Mouse (Mus musculus) kidney, postnatal 10 days (tissue): ENCODE measurements around the gene Gse1.
"Not testable (repeated sequence)": the region's sequence is repeated elsewhere in the genome, so short reads cannot be mapped to it uniquely, and the experiment has no call there.

Experiments
- DNase-seq: peaks from one replicate; pipeline ENCODE4 v3.0.0; 2021; ENCODE audit warnings: mixed read lengths

Gse1 gene

DNA sequence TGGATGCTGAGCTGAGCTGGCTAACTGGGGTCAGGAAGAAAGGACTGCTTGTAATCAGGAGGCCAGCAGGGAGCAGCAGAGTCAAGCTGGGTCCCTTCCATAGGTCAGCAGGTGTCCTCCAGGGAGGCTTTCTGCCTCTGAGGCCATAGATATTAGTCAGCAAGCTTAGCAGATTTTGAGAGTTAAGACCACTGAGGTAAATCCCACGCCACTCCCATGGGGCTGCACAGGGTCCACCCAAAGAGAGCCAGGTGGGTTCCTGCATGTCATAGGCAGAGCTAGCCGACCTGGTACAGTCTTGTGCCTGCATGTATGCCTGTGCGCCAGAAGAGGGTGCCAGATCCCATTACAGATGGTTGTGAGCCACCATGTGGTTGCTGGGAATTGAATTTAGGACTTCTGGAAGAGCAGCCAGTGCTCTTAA, 98.9 kb downstream of the Gse1 start:
- DNase-seq = peak; percentile 67

DNA sequence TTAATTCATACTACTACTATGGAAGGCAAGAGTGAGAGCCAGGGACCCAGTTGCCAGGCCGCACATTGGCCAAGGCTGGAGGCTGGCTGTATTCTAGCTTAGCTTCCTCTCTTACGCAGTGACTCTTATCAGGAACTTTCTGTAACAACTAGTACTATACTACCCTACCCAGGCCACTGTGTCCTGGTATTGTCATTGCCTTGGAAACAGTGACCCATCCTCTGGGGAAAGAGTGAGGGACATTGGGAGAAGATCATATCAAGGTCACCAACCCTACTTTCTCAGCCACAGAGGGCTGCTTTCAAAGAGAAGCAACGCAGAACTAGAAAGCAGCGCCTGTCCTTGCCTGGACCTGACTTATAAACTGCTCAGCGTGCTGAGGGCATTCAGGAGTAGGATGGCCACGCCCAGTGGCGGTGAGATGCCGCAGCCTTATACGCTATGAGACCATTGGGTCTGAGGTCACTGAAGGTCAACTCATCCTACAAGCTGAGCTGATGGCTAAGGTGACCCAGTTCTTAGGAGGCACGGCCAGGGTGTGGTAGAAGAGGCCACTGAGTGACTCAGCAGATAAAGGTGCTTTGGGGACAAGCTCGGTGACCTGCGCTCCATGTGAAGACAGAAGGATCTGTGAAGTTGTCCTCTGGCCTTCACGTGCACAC, 100.2 kb downstream of the Gse1 start:
- DNase-seq = no peak

DNA sequence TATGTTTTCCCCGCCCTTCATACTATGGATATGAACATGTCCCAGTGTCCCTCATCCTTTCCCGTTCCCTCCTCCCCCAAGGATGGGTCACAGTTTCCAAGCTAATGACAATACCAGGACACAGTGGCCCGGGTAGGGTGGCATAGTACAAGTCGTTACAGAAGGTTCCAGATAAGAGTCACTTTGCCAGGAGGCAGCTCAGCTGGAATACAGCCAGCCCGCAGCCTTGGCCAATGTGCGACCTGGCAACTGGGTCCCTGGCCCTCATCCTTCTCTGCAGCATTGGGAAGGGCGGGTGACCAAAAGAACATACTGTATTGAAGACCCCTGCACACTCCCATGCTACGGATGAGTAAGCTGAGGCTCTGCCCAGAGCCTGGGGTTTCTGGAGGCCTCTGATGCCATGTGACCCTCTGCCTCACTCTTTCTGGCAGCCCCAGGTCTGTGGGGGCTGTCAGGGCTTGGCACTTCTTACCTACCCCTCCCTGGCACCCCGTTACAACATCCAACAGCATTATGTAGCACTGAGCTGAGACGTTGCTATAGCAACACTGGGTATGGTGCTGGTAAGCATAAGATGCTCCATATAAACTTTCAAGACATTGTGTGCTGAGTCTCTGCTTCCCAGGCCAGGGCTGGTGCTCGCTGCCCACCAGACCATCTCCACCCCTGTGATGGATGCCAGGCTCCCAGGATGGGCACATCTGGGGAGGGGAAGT, 100.9 kb downstream of the Gse1 start:
- DNase-seq = no peak

DNA sequence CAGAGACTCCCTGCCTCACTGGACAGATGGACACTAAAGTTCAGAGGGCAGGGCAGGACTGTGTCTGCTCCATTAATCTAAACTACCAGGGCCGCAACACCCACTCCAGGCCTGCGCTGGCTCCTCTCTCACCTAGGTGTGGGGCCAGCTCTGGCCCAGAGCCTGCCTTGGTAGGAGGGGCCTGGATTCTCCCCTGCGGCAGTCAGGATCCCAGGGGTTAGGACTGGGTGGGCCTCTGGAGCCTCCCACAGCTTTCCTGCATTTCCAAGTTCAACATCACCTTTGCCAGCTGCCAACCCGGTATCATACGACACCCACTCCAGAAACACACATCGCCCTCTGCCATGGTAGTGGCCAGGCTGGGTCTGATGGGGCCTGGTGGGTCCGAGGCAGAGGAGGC, 102.8 kb downstream of the Gse1 start:
- DNase-seq = no peak

DNA sequence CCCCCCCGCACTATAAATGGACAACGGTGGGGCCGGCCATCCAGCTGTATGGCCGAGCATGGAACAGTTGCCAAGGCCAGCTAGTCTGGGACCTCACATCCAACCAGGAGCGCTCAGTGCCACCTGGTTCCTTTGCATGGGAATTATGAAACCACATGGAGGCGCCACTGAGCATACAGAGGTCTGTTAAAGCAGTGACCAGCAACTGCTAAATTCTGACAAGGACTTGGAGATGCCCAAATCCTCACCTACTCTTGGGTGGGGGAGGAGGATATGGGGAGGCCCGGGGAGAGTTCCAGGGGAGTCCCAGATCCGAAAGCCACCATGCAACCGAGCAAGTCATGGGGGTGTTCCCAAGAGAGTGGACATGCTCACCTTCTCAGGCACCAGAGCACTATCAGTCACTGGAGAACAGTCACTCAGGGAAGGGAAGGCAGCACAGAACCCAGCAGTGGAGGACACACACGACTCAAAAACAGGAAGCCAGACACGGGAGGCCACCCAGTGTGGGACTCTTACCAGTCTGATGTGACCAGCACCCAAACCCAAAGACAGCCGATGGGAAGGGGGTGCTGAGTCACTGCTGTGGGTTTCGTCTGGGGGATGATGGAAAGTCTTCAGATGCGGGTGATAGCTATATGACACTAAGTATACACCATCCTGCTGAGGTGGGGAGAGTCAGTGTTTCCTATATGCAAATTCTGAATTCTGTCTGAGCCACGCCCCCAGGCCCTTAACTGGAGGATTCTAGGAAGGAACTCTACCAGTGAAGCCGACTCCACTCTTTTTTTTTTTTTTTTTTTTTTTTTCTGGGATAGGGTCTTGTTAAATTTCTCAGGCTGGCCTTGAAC, 104.3 kb downstream of the Gse1 start:
- DNase-seq = peak; percentile 54

DNA sequence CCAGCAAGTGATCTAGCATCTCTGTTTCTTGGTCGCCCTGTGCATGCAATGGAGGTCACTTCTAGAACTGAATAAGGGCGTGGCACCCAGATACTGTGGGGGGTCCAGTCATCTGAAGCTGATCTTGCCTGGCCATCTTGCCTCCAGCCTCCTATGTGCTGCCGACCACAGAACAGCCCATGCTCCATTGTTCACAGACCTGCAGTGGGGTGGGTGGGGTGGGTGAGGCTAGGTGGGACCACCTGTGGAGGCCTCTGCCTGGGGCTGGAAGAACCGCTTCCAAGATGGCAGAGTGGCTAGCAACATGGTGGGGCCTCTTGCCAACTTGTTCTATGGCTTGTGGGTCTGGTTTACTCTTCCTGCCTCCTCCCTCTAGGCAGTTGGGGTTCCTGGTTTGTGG, 105.4 kb downstream of the Gse1 start:
- no peak for DNase-seq

DNA sequence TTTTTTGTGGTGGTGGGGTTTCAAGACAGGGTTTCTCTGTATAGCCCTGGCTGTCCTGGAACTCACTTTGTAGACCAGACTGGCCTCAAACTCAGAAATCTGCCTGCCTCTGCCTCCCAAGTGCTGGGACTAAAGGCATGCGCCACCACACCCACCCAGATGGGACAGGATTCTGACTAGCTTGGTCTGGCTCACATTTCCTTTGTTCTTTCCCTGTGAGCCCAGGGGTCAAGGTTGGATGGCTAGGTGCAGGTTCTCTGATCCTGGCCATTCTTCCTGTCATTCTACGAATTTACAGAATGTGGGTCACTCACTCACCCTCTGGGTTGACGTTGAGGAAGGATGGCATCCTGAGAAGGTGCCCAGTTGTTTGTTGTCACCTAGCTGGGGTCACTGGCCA, 106.0 kb downstream of the Gse1 start:
- DNase-seq = not testable (repeated sequence)

DNA sequence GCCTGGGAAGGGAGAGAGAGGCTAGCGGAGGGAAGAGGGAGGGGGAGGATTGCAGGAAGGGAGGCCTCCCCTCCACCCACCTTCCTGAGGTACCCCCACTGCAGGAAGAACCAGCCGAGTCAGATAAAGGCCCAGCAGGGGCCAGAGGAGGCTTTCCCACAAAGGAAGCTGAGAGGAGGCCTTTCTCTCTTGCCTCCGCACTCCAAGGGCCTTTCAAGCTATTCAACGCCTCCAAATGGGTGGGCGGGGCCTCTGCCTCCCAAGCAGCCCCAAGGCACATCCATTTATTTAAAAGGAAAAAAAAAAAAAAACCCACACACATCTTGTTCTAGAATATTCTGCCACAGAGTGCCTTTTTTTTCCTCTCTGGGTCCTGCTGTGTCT, 106.6 kb downstream of the Gse1 start:
- peak; percentile 73 for DNase-seq

DNA sequence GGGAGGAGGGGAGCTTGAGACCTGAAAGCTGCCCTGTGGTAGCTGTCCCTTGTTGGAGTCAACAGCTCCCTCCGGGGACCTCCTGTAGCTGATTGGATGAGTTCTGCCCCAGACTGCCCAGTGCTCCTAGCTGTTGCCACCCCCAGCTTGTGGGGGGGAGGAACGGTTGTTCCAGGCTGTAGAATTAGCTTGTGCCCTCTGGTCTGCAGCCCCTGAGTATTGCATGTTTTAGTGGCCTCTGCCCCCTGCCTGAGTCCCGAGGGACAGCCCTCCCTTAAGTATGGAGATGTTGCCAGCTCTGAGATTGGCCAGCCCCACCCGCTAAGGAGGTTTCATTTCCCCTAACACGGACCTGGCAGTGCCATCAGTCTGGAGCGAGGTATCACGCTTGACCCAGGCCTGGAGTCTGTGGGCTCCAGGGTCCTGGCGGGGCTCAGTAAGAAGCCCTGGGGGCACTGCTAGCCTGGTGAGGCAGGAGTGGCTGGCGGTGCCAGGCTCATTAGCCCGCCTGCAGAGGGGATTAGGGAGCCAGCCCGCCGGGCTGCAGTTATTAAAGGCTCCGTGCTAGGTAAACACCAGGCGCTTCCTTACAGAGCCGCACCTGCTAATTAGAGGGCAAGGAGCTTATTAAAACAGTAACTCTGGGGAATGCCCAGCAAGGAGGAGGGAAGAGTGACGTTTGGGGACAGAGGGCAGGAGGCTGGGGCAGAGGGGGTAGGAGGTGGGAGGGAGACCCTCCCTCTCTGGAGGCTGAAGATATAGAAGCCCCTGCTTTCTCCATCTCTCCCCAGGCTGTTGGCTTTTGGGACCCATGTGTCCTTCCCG, 107.2 kb downstream of the Gse1 start:
- DNase-seq = no peak

DNA sequence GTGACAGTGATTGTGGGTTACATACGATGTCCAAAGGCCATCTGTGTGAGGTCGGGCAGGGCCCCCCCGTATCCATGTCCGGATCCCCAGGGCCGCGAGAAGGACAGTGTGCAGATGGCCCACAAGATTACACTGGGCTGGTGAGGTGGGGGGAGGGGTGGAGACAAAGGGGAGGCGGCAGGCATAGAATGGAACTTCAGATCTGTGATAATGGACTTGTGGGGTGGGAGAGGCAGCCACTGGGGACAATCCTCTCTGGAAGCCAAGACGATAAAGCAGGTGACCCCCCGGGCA, 107.8 kb downstream of the Gse1 start:
- no peak for DNase-seq

DNA sequence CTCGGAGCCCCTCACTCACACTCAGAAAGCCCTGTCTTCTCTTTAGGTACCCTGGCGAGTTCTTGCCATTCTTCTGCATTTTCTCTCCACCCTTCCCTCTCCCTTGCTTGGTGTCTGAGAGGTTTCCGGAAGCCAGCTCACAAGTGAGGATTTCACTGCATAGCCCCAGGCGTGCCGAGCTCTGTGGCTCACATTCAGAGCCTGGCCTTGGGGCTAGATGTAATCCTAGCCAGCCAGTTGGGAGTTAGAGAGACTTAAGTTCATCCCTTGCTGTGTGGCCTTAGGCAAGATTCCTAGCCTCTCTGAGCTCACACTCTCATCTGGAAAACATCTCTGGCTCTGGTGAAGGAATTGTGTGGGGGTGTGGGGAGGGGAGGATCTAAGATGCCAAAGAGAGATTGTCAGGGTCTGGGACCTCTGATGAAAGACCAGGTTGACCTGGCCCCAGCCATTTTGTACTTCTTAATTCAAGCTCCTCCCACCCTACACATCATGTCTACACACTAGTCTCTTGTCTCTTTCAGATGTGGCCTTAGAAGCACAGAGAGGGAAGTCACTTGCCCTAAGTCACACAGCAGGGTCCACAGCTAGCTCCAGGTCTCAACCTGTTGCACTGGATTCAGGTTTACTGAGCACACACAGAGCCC, 108.8 kb downstream of the Gse1 start:
- DNase-seq = no peak

DNA sequence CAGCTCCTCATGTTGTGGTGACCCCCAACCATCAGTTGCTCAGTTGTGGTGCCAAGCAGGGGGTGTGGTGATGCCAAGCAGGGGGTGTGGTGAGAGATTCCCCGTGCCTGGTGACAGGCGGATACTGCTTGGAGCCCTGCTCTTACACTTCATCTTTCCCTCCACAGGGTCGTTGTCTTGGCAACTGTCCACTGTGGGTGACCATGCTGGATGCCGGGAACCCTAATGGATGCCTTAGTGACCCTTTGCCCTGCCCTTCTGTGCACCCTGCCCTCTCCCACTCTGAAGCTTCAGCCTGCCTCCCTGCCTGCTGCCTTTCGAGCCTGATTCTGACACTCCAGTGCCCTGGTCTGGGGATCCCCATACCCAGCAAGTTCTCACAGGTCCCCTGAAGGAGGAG, 109.4 kb downstream of the Gse1 start:
- DNase-seq = no peak

DNA sequence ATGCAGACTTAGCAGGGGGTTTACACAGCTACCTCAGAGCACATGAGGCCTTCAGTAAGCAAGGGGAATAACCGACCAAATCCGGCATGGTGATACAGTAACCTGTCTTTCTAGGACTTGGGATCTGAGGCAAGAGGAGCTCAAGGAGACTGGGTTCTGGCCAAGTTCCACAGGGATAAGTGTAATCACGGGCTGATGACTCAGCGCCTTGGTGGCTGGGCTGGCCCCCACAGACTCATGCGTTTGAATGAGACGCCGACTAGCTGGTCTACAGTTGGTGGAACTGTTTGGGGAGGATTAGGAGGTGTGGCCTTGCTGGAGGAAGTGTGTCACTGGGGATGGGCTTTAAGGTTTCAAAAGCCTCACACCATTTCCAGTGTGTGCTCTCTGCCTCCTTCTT, 110.4 kb downstream of the Gse1 start:
- DNase-seq = no peak

DNA sequence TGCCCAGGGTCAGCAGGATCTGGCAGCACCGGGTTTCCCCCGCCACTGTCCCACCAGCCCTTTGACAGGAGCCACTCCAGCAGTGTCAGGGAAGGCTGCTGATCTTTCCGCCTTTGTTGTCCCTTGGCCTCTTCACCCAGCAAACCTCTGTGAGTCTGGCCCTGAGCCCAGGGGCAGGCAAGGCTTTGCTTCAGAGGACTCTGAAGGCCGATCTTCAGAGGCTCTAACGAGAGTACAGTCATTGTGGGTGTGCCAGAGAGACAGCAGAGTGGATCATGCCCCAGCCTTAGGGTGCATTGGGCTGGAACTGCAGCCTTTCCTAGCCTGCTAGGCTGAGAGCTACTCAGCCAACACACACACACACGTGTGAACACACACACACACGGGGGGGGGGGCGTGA, 111.5 kb downstream of the Gse1 start:
- DNase-seq = peak; percentile 81

DNA sequence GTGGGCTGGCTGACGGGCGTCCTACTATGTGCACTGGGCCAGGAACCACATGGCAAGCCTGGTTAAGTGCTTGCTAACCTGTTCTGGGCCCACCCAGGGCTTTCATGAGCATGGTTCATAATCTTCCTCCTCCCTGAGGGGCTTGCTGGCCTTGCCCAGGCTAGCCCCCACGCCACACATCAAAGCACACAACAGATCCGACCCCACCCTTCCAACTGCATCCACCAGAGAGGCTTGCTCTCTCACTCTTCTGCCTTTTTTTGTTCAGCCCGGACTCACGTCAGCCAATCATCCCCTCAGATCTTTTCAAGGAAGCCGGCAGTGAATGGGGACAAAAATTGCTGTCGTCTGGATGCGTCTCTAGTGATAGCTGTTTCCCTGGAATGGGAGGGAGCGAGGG, 112.9 kb downstream of the Gse1 start:
- DNase-seq = no peak

DNA sequence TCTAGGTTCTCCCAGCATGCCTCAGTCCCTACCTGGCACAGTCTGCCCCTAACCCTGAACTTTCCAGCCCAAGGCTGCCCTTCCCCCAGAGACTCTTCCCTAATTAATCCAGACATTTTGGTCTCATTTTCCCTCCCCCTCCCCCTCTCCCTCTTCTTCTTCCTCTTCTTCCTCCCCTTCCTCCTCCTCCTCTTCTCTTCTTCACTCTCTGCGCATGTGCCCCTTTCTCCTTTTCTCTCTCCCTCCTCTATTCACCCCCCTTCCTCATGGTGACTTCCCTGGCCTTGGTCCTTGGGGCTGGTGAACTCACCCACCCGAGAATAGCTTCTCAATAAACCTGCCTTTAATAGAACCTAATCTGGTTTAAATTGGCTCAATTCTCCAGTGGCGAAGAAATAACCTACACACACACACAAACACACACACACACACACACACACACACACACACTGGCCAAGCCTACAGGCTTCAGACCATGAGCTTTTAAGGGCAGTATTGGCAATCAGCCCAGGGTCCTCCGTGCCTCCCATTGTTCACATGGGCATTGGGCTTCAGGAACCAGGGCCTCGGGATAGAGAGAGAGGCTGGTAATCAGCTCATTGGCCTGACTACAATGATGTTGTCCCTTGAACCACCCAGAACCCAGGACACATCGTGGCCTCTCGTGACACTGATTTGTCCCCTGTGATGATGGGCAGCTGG, 114.7 kb downstream of the Gse1 start:
- DNase-seq = no peak

DNA sequence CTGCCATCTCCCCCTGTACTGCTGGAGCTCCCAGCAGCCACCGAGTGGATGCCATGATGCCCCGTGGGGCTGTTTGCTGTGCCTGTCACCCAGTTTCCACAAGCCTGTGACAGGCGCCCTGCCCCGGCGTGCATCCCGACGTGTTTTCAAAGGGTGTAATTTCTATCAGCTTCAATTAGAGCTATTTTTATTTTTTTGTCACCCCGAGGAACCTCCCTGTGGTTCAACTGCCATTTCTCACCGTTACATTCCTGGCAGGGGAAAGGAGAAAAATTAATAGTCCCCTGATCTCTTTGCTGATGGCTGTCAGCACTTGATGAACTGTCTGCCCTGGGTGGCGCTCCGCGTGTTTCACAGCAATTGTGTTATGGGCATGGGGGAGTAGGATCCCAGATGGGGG, 115.3 kb downstream of the Gse1 start:
- DNase-seq = no peak

DNA sequence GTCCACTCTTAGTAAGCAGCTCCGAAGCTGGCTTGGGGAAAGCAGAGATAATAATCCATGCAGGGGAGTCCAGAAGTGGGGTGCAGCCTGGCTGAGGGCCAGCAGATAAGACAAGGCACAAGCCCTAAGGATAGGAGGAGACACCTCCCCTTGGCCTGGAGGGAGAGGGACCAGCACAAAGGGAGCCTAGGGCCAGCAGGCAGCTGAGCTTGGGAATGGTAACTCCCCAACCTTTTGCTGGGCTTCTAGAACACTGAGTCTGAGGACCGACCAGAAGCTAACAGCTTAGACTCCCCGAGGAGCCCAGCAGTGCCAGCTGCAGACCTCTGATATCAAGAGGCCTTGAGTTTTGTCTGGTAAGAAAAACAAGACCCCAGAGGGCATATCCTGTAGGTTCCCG, 115.9 kb downstream of the Gse1 start:
- DNase-seq = no peak

DNA sequence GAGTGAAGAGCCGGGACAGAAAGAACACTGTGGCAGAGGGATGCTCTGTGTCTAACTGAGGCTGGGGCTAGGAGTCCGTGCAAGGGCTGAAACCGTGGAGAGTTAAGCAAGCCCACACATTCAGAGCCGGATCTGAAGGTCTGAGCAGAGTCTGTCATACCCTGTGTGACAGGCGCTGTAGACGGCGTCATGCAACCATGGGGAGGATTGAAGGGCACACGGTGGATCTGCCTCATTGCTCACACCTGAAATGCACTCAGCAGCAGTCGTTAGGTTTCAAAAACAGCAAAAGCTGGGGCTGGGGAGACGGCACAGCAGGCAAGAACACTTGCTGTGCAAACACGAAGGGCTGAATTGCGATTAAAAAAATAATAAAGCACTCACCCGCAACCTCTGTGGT, 116.3 kb downstream of the Gse1 start:
- no peak for DNase-seq

DNA sequence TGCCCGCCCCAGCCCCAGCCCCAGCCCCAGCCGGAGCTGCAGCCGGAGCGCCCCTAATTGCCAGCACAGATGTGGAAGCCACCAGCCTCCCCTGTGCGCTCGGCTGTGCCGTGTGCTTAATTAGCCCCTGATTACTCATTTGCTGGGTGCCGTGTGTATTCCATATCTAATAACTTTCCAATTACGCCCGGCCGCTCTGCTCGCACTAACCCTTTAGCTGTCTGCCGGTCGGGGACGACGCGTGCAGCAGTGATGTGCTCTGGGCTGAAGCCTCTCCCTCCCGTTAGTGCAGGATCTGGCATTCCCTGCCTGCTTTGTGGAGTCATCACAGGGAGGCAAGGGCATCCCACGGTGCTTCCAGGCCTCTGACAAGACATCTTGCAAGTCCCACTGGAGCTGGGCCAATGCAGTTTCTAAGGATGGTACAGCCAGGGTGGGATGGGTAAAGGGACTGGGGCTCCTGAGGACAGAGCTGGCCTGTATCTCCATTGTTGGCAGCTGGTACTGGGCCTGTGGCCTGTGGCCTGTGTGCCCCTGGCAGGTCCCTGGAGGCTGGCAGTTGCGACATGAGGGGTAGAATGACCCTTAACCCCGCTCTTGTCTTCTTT, 119.6 kb downstream of the Gse1 start:
- no peak for DNase-seq

DNA sequence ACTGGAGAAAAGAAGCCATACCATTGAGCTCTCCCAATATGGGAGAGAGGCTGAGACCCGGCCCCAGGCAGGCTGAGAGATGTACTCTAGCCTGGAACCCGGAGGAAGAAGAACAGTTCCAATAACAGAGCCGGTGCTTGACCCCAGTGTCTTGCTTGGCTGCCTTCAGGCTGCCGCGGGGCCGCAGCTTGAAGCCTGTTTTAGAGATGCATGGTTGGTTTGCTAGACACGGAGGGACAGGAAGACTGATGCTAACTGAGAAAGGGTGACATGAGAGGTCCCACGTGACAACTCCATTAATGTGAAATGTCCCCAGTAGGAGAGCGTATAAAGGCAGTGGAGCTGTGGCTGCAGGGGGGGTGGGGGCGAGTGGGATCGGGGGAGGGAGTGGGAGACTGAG, 120.7 kb downstream of the Gse1 start:
- no peak for DNase-seq
